Mouse (Mus musculus) heart, embryonic 14.5 days (tissue): ENCODE measurements around the gene Tmem127. TPM values are rescaled to one million over a fixed set of nuclear protein-coding genes. Genes with fewer than 3 reads are reported as not detected.
"Not testable (repeated sequence)": the region's sequence is repeated elsewhere in the genome, so short reads cannot be mapped to it uniquely, and the experiment has no call there.

Source experiments
- ATAC-seq: fragments of 200-750 bp; cut with Nextera tagmentation; 2 replicates; pipeline ENCODE4 v1.8.0; 2017; ENCODE audit warnings: low read depth, moderate TSS enrichment; ENCODE audit not compliant: insufficient number of reproducible peaks, insufficient read depth, low FRiP score
- H3K27ac ChIP-seq, 2 experiments: fragments of 200-500 bp in 1 of 2; fragments of 300-500 bp in 1 of 2; sonication (generic) in 1 of 2; replicated peaks in 1 of 2; 2 replicates each; pipeline ENCODE4 v1.5.1; 2012 to 2014; ENCODE audit warnings: low read depth in 2 of 2, low read length in 2 of 2, control low read depth in 1 of 2, mild to moderate bottlenecking in 1 of 2, mixed read lengths in 1 of 2; ENCODE audit not compliant: control insufficient read depth in 1 of 2, insufficient read depth in 1 of 2
- H3K27me3 ChIP-seq: fragments of 300-500 bp; sonication (generic); 2 replicates; pipeline ENCODE4 v1.6.1; 2014; ENCODE audit warnings: mild to moderate bottlenecking, low read length, control low read depth; ENCODE audit not compliant: control insufficient read depth, insufficient read depth
- H3K36me3 ChIP-seq: fragments of 300-500 bp; sonication (generic); 2 replicates; pipeline ENCODE4 v1.6.1; 2014; ENCODE audit warnings: mild to moderate bottlenecking, control low read depth, low read length, mixed read lengths; ENCODE audit not compliant: control insufficient read depth, insufficient read depth
- H3K4me1 ChIP-seq, 2 experiments: fragments of 200-500 bp in 1 of 2; fragments of 300-500 bp in 1 of 2; sonication (generic) in 1 of 2; 2 replicates each; pipeline ENCODE4 v1.6.1; 2012 to 2014; ENCODE audit warnings: low read length in 2 of 2, control low read depth in 1 of 2, mixed read lengths in 1 of 2; ENCODE audit not compliant: control insufficient read depth in 2 of 2, insufficient read depth in 2 of 2
- H3K4me2 ChIP-seq: fragments of 300-500 bp; sonication (generic); 2 replicates; pipeline ENCODE4 v1.6.1; 2014; ENCODE audit warnings: mild to moderate bottlenecking, low read length
- H3K4me3 ChIP-seq, 2 experiments: fragments of 200-500 bp in 1 of 2; fragments of 300-500 bp in 1 of 2; sonication (generic) in 1 of 2; 2 replicates each; pipeline ENCODE4 v1.5.1; 2012 to 2014; ENCODE audit warnings: low read length in 2 of 2, mild to moderate bottlenecking in 2 of 2, control low read depth in 1 of 2, low read depth in 1 of 2, moderate library complexity in 1 of 2; ENCODE audit not compliant: control insufficient read depth in 1 of 2, insufficient read depth in 1 of 2
- H3K9ac ChIP-seq: fragments of 300-500 bp; sonication (generic); 2 replicates; pipeline ENCODE4 v1.6.1; 2014; ENCODE audit warnings: mild to moderate bottlenecking, low read length
- H3K9me3 ChIP-seq: fragments of 300-500 bp; sonication (generic); 2 replicates; pipeline ENCODE4 v1.6.1; 2016; ENCODE audit warnings: low read length, control low read depth; ENCODE audit not compliant: control insufficient read depth
- WGBS: fragments of 180-500 bp; shearing (Covaris S2); extraction: QIAGEN DNeasy Blood & Tissue Kit; methylation state at CpG from one replicate; pipeline ENCODE4 v1.1.7; 2014; 5-methylcytosine and 5-hydroxymethylcytosine counted together
- polyA plus RNA-seq: library from polyadenylated mRNA; unstranded; fragments of >200 nt; fragmentation: Nextera tagmentation; extraction: Ambion mirVana; gene quantifications from 2 replicates; pipeline ENCODE4 v1.2.1, GENCODE M21; 2014

Gene Tmem127
- polyA plus RNA-seq: 17.1 and 17.7 TPM in 2 replicates

- Histone ChIP-seq H3K4me2 (peak within 1 kb of the TSS; percentile 83), H3K36me3 (peaks cover 47% of the 10 kb centered on the region), H3K27ac (peak within 1 kb of the TSS; percentile 67 to 69), H3K4me1 (peaks cover 14 to 44% of the 10 kb centered on the region in 2 experiments), H3K27me3 (no peaks in the 10 kb centered on the region), H3K9ac (peak within 1 kb of the TSS; percentile 95), H3K9me3 (no peaks in the 10 kb centered on the region), H3K4me3 (peak within 1 kb of the TSS; percentile 87)
- peak; percentile 98 for ATAC-seq
- under 1% methylated on average over 47 of the region's 53 CpGs for WGBS
These were observed at the start of gene Tmem127, which contains the start of gene Ciao1 for GRCm38 (mm10) chr2:127247592-127248333. Gene Tmem127 (plus strand): TSS chr2:127247908. Gene Ciao1 (minus strand): TSS chr2:127247816.

- no peak overlapping the region for H3K4me3 ChIP-seq
- H3K4me2 ChIP-seq: no peak overlapping the region
- WGBS: 28% methylated on average over 3 of the region's 3 CpGs
- ATAC-seq: no peak
- peaks cover 19% of the 10 kb centered on the region for H3K36me3 ChIP-seq
- no peaks in the 10 kb centered on the region for H3K9me3 ChIP-seq
- H3K27ac ChIP-seq: no peak overlapping the region
- H3K9ac ChIP-seq: no peak overlapping the region
- no peaks in the 10 kb centered on the region for H3K27me3 ChIP-seq
- H3K4me1 ChIP-seq: peaks cover 2 to 9% of the 10 kb centered on the region in 2 experiments; a peak in 3 of 4 replicates
These were observed 42.8 kb upstream of the Tmem127 start for GRCm38 (mm10) chr2:127204932-127205331.

GRCm38 (mm10) chr2:127205936-127206335, 41.8 kb upstream of the Tmem127 start:
- not testable (repeated sequence) for H3K4me2 ChIP-seq, H3K27ac ChIP-seq, H3K9me3 ChIP-seq, H3K4me1 ChIP-seq, H3K4me3 ChIP-seq, H3K9ac ChIP-seq, ATAC-seq, H3K27me3 ChIP-seq
- 90% methylated on average over 4 of the region's 4 CpGs for WGBS
- peaks cover 29% of the 10 kb centered on the region for H3K36me3 ChIP-seq

- 94% methylated on average over 2 of the region's 2 CpGs for WGBS
These were observed 40.8 kb upstream of the Tmem127 start for GRCm38 (mm10) chr2:127206916-127207315.

GRCm38 (mm10) chr2:127207547-127208451, 39.9 kb upstream of the Tmem127 start, which contains the start of the genes 1810024B03Rik and Snrnp200:
Gene 1810024B03Rik (minus strand): TSS chr2:127208280.
Gene Snrnp200 (plus strand): TSS chr2:127208386.
- peak; percentile 91 for ATAC-seq
- Histone ChIP-seq H3K27ac (peak within 1 kb of the TSS; percentile 34 to 81), H3K9ac (peak within 1 kb of the TSS; percentile 83), H3K9me3 (no peaks in the 10 kb centered on the region), H3K27me3 (no peaks in the 10 kb centered on the region), H3K36me3 (peaks cover 40% of the 10 kb centered on the region), H3K4me1 (peaks cover 2 to 9% of the 10 kb centered on the region in 2 experiments; a peak in 3 of 4 replicates), H3K4me2 (peak within 1 kb of the TSS; percentile 73), H3K4me3 (peak within 1 kb of the TSS; percentile 71 to 76)
- 11% methylated on average over 36 of the region's 36 CpGs for WGBS

More at GRCm38 (mm10) chr2:127206916-127207315, 40.8 kb upstream of the Tmem127 start:
- H3K9ac ChIP-seq: no peak overlapping the region
- no peak for ATAC-seq
- H3K4me1 ChIP-seq: peaks cover 2 to 9% of the 10 kb centered on the region in 2 experiments; a peak in 3 of 4 replicates
- no peaks in the 10 kb centered on the region for H3K27me3 ChIP-seq
- no peak overlapping the region for H3K4me2 ChIP-seq
- no peak overlapping the region for H3K27ac ChIP-seq
- no peak overlapping the region for H3K4me3 ChIP-seq
- H3K9me3 ChIP-seq: no peaks in the 10 kb centered on the region
- peaks cover 37% of the 10 kb centered on the region for H3K36me3 ChIP-seq

GRCm38 (mm10) chr2:127208452-127208769, 39.3 kb upstream of the Tmem127 start:
- Histone ChIP-seq H3K9ac (peak overlapping the region; percentile 83), H3K27me3 (no peaks in the 10 kb centered on the region), H3K4me3 (peak overlapping the region; percentile 71 to 76), H3K36me3 (peaks cover 46% of the 10 kb centered on the region), H3K9me3 (no peaks in the 10 kb centered on the region), H3K27ac (peak overlapping the region; percentile 2 to 34; a peak in 1 of 4 replicates), H3K4me2 (peak overlapping the region; percentile 73), H3K4me1 (peaks cover 2 to 9% of the 10 kb centered on the region in 2 experiments; a peak in 3 of 4 replicates)
- ATAC-seq: 0 out of 2 replicates have a peak, but pooled peaks have one; percentile 8
- WGBS: under 1% methylated on average over 17 of the region's 17 CpGs

- no peak overlapping the region for H3K27ac ChIP-seq
- H3K9me3 ChIP-seq: no peaks in the 10 kb centered on the region
- no peak overlapping the region for H3K4me3 ChIP-seq
- peaks cover 2 to 9% of the 10 kb centered on the region in 2 experiments; a peak in 3 of 4 replicates for H3K4me1 ChIP-seq
- H3K9ac ChIP-seq: no peak overlapping the region
- no peak for ATAC-seq
- H3K36me3 ChIP-seq: peaks cover 65% of the 10 kb centered on the region
- WGBS: 92% methylated on average over 11 of the region's 11 CpGs
- H3K4me2 ChIP-seq: no peak overlapping the region
- H3K27me3 ChIP-seq: no peaks in the 10 kb centered on the region
These were observed 37.0 kb upstream of the Tmem127 start for GRCm38 (mm10) chr2:127210701-127211100.
